Mouse (Mus musculus) intestine, embryonic 16.5 days (tissue): ENCODE results near the gene Rnf113a1. TPM values are rescaled to one million over a fixed set of nuclear protein-coding genes. Genes with fewer than 3 reads are reported as not detected.
"Not testable (repeated sequence)": the region's sequence is repeated elsewhere in the genome, so short reads cannot be mapped to it uniquely, and the experiment has no call there.

ENCODE experiments used
- ATAC-seq: fragments of 200-750 bp; cut with Nextera tagmentation; 2 replicates; pipeline ENCODE4 v1.8.0; 2017; ENCODE audit warnings: moderate TSS enrichment, moderate library complexity
- H3K27ac ChIP-seq: fragments of 300-500 bp; sonication (generic); 2 replicates; pipeline ENCODE4 v1.5.1; 2014; ENCODE audit warnings: mild to moderate bottlenecking, low read length
- H3K27me3 ChIP-seq: fragments of 300-500 bp; sonication (generic); replicated peaks from 2 replicates; pipeline ENCODE4 v1.6.1; 2014; ENCODE audit warnings: low read length, control low read depth, mixed read lengths; ENCODE audit not compliant: control insufficient read depth, insufficient read depth
- H3K36me3 ChIP-seq: fragments of 300-500 bp; sonication (generic); 2 replicates; pipeline ENCODE4 v1.6.1; 2014; ENCODE audit warnings: low read length, control low read depth; ENCODE audit not compliant: control insufficient read depth, insufficient read depth
- H3K4me1 ChIP-seq: fragments of 300-500 bp; sonication (generic); 2 replicates; pipeline ENCODE4 v1.6.1; 2014; ENCODE audit warnings: low read length, control low read depth, mixed read lengths; ENCODE audit not compliant: control insufficient read depth, insufficient read depth
- H3K4me2 ChIP-seq: fragments of 300-500 bp; sonication (generic); 2 replicates; pipeline ENCODE4 v1.6.1; 2014; ENCODE audit warnings: low read depth, low read length, control low read depth
- H3K4me3 ChIP-seq: fragments of 300-500 bp; sonication (generic); 2 replicates; pipeline ENCODE4 v1.5.1; 2014; ENCODE audit warnings: mild to moderate bottlenecking, low read length
- H3K9ac ChIP-seq: fragments of 300-500 bp; sonication (generic); 2 replicates; pipeline ENCODE4 v1.6.1; 2014; ENCODE audit warnings: low read depth, low read length
- H3K9me3 ChIP-seq: fragments of 300-500 bp; sonication (generic); 2 replicates; pipeline ENCODE4 v1.6.1; 2016; ENCODE audit warnings: low read length, control low read depth; ENCODE audit not compliant: control insufficient read depth
- WGBS: fragments of 180-500 bp; shearing (Covaris S2); extraction: QIAGEN DNeasy Blood & Tissue Kit; methylation state at CpG from one replicate; pipeline ENCODE4 v1.1.7; 2014; 5-methylcytosine and 5-hydroxymethylcytosine counted together
- polyA plus RNA-seq: library from polyadenylated mRNA; unstranded; fragments of >200 nt; fragmentation: Nextera tagmentation; extraction: Ambion mirVana; gene quantifications from 2 replicates; pipeline ENCODE4 v1.2.1, GENCODE M21; 2015

Gene Rnf113a1
- polyA plus RNA-seq, 1 experiment from 2014 or later: 8.1 TPM

GRCm38 (mm10) chrX:37184401-37184800, 6.6 kb upstream of the Rnf113a1 start:
- H3K9me3 ChIP-seq, H3K27ac ChIP-seq, ATAC-seq: not testable (repeated sequence)

DNA sequence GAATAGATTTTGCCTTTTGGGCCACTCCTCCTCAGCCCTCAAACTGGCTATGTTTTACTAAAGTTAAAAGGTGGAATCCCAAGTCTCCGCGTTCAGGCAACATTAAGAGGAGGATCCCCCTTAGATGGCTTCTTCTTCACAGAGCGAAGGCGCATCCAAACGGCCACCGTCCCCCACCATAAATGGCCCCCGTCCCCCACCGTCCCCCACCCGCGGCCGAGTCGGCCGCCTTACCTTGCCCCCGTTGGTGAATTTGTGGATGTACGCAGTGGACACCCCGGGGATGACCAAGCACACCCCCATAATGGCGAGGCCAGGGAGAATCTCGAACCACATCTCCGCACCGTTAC, 315 bp upstream of the Rnf113a1 start:
- Histone ChIP-seq H3K27ac (no peak overlapping the region), H3K36me3 (no peaks in the 10 kb centered on the region), H3K9ac (peak overlapping the region; percentile 67), H3K4me3 (peak overlapping the region; percentile 62), H3K27me3 (no peaks in the 10 kb centered on the region), H3K4me1 (no peaks in the 10 kb centered on the region), H3K9me3 (no peaks in the 10 kb centered on the region), H3K4me2 (peak overlapping the region; percentile 56)
- 17% methylated on average over 18 of the region's 20 CpGs for WGBS
- no peak for ATAC-seq

More at GRCm38 (mm10) chrX:37184401-37184800, 6.6 kb upstream of the Rnf113a1 start:
- WGBS: 67% methylated on average over 7 of the region's 8 CpGs
- H3K9ac ChIP-seq, H3K4me1 ChIP-seq, H3K27me3 ChIP-seq, H3K36me3 ChIP-seq, H3K4me2 ChIP-seq, H3K4me3 ChIP-seq: not testable (repeated sequence)

DNA sequence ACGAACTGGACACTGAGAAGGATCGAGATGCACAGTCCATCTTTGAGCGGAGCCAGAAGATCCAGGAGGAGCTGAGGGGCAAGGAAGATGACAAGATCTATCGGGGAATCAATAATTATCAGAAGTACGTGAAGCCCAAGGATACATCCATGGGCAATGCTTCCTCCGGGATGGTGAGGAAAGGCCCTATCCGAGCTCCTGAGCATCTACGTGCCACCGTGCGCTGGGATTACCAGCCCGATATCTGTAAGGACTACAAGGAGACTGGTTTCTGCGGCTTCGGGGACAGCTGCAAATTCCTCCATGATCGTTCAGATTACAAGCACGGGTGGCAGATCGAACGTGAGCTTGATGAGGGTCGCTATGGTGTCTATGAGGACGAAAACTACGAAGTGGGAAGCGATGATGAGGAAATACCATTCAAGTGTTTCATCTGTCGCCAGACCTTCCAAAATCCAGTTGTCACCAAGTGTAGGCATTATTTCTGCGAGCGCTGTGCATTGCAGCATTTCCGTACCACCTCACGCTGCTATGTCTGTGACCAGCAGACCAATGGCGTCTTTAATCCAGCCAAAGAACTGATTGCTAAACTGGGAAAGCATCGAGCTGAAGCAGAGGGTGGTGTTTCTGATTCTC, 817 bp downstream of the Rnf113a1 start:
- Histone ChIP-seq H3K9ac (peak overlapping the region; percentile 67), H3K27ac (no peak overlapping the region)
- ATAC-seq: peak; percentile 22; the same call in 1 of the 2 replicates

DNA sequence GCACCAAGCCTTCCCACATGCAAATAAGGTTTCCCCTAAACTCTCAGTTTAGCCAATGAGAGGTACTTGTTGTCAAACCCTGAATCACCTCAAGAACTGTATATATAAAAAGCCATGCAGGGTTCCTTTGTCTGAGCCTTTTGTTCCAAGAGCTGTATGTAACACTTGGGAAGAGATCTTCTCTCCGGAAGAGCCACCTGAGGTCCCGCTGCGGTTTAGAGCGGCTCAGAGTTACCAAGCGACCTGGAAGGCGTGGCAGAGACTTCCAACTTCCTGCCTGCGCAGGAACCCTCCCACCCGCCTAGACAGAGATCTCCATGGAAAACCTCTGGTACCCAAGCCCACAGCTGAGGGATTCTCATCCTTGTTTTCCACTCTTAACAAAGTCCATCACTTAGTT, 7.6 kb downstream of the Rnf113a1 start:
- Histone ChIP-seq H3K4me3 (no peak overlapping the region), H3K9me3 (no peaks in the 10 kb centered on the region), H3K9ac (no peak overlapping the region), H3K4me1 (no peaks in the 10 kb centered on the region), H3K27ac (no peak overlapping the region), H3K27me3 (no peaks in the 10 kb centered on the region), H3K36me3 (no peaks in the 10 kb centered on the region), H3K4me2 (no peak overlapping the region)
- no peak for ATAC-seq
- 59% methylated on average over 8 of the region's 8 CpGs for WGBS

More for the DNA sequence above, 817 bp downstream of the Rnf113a1 start:
- Histone ChIP-seq H3K36me3 (no peaks in the 10 kb centered on the region), H3K9me3 (no peaks in the 10 kb centered on the region), H3K4me1 (no peaks in the 10 kb centered on the region), H3K27me3 (no peaks in the 10 kb centered on the region), H3K4me2 (peak overlapping the region; percentile 64), H3K4me3 (peak overlapping the region; percentile 62)
- 24% methylated on average over 28 of the region's 28 CpGs for WGBS

DNA sequence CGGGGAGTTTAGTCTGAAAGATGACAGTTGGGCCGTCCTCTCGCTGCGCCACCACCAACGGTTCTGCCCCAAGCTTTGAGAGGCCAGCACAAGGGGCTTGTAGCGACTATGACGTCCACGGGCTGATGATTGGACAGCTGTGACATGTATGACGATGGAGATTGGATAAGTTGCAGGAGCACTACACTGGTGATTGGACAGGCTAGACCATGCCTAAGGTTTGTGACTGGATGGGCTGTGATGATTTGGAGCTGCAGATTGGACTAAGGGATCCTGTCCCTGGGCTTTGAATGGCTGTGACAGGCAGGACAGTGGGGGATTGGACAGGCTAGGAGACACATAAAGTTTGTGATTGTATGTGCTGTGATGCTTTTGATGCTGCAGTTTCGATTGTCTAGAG, 19.9 kb downstream of the Rnf113a1 start, which contains the start of gene Gm9:
Gm9 (minus strand) TSS at position 101 of the 400 bp plus-strand sequence.
- no peak within 1 kb of the TSS for H3K4me3 ChIP-seq
- H3K27me3 ChIP-seq: no peaks in the 10 kb centered on the region
- H3K4me1 ChIP-seq: no peaks in the 10 kb centered on the region
- 86% methylated on average over 10 of the region's 10 CpGs for WGBS
- H3K9me3 ChIP-seq: no peaks in the 10 kb centered on the region
- no peak within 1 kb of the TSS for H3K9ac ChIP-seq
- no peak within 1 kb of the TSS for H3K4me2 ChIP-seq
- ATAC-seq: no peak
- H3K27ac ChIP-seq: no peak within 1 kb of the TSS
- H3K36me3 ChIP-seq: no peaks in the 10 kb centered on the region

DNA sequence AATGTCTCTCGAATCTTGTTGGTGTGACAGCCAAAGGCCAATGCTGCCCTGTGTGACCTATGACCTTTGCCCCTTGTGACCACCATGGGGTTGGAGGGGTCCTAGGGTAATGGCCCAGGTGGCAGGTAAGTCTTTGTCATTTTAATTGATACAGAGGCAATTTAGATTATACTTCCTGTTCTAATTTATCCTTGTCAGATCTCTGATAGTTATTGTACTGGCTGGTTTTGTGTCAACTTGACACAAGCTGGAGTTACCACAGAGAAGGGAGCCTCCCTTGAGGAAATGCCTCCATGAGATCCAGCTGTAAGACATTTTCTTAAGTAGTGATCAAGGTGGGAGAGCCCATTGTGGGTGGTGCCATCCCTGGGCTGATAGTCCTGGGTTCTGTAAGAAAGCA, 31.1 kb downstream of the Rnf113a1 start, which contains the start of gene Rhox1:
Rhox1 (minus strand) TSS at position 101 of the 400 bp plus-strand sequence.
- H3K9ac ChIP-seq, ATAC-seq, H3K27ac ChIP-seq, H3K36me3 ChIP-seq, H3K4me2 ChIP-seq, H3K9me3 ChIP-seq, H3K4me1 ChIP-seq, H3K27me3 ChIP-seq, H3K4me3 ChIP-seq: not testable (repeated sequence)
- 71% methylated on average over 1 of the region's 1 CpGs for WGBS

Other genes with a start within 250 kb of the Rnf113a1 start
- 11.0 and 12.1 TPM in 2 replicates for gene Sept6, start 199.5 kb upstream of the Rnf113a1 start, polyA plus RNA-seq
- gene Sowahd, start 142.4 kb upstream of the Rnf113a1 start, polyA plus RNA-seq: 0.11 TPM in 2 replicates
- gene Rpl39, start 105.8 kb upstream of the Rnf113a1 start, polyA plus RNA-seq: 429 and 442 TPM in 2 replicates
- gene Upf3b, start 80.9 kb upstream of the Rnf113a1 start, polyA plus RNA-seq: 12.1 and 14.2 TPM in 2 replicates
- 10.8 and 10.9 TPM in 2 replicates for gene Nkap, start 64.5 kb upstream of the Rnf113a1 start, polyA plus RNA-seq
- not detected in 2 replicates for gene Akap14, start 22.4 kb upstream of the Rnf113a1 start, polyA plus RNA-seq
- 382 and 399 TPM in 2 replicates for gene Ndufa1, start 82 bp upstream of the Rnf113a1 start, polyA plus RNA-seq
- gene Gm9, start 19.8 kb downstream of the Rnf113a1 start, polyA plus RNA-seq: not detected in 2 replicates
- gene Rhox1, start 31.0 kb downstream of the Rnf113a1 start, polyA plus RNA-seq: not detected in 2 replicates
- not detected in 2 replicates for gene Rhox2a, start 53.7 kb downstream of the Rnf113a1 start, polyA plus RNA-seq
- not detected in 2 replicates for gene Rhox3a, start 58.7 kb downstream of the Rnf113a1 start, polyA plus RNA-seq
- not detected in 2 replicates for gene Rhox4a, start 74.1 kb downstream of the Rnf113a1 start, polyA plus RNA-seq
- not detected in 2 replicates for gene Rhox3a2, start 188.8 kb downstream of the Rnf113a1 start, polyA plus RNA-seq
- gene Rhox4a2, start 199.6 kb downstream of the Rnf113a1 start, polyA plus RNA-seq: not detected in 2 replicates
- gene Rhox2b, start 220.8 kb downstream of the Rnf113a1 start, polyA plus RNA-seq: not detected in 2 replicates
- not detected in 2 replicates for gene Rhox4b, start 241.2 kb downstream of the Rnf113a1 start, polyA plus RNA-seq